In genomic region chr17:35824402-35824801, GRCm38 (mm10) we compare ENCODE assay signal across 8 mouse cellular contexts. TPM values are rescaled to one million over a fixed set of nuclear protein-coding genes. Genes with fewer than 3 reads are reported as not detected.
DNase-seq lines count a peak whose midpoint lies in the region; ATAC-seq and TF ChIP-seq lines count a peak whose summit lies in the region.

No protein-coding gene starts in this region.

- H3K27me3 ChIP-seq in heart, embryonic 10.5 days (ENCODE audit: insufficient read depth, poor library complexity, severe bottlenecking), result no peaks in the 10 kb centered on the region; the same call in 1 of the 2 replicates
- H3K27me3 ChIP-seq in ES-Bruce4 (ENCODE audit: control insufficient read depth, insufficient read depth, low read length, poor library complexity, severe bottlenecking), result no peaks in the 10 kb centered on the region
- no peaks in the 10 kb centered on the region for H3K27me3 ChIP-seq in forebrain, embryonic 11.5 days (ENCODE audit: control insufficient read depth, insufficient read depth, low read length)
- H3K27me3 ChIP-seq in liver, adult 2 months (ENCODE audit: control insufficient read depth, insufficient read depth, low read length), result no peaks in the 10 kb centered on the region

- DNase-seq in heart, embryonic 10.5 days (ENCODE audit: low spot score), result no peak
- no peak for DNase-seq in heart, postnatal 10 days
- peak; percentile 57 for DNase-seq in forebrain, embryonic 11.5 days (ENCODE audit: low spot score)
- DNase-seq in liver, adult 2 months (ENCODE audit: extremely low read depth, low read depth, low spot score), result no peak
- DNase-seq in testis, postnatal 10 days (ENCODE audit: low spot score), result no peak
- DNase-seq in right cerebral cortex, postnatal 14 days, result no peak
- DNase-seq in cerebellum, postnatal 36 days, result no peak

- no peak for TF ChIP-seq POLR2A in ES-Bruce4 (IDR thresholded peaks at IDR 0.05; ENCODE audit: insufficient read depth, low read length)
- no peak for TF ChIP-seq POLR2A in liver, adult 2 months (IDR thresholded peaks at IDR 0.05; ENCODE audit: extremely low read depth, insufficient read depth, low read length)

- H3K4me1 ChIP-seq in heart, embryonic 10.5 days, result peaks cover 28% of the 10 kb centered on the region
- H3K4me1 ChIP-seq in ES-Bruce4 (ENCODE audit: control insufficient read depth, insufficient read depth, low read length), result peaks cover 2% of the 10 kb centered on the region
- peaks cover 12% of the 10 kb centered on the region; the same call in 1 of the 2 replicates for H3K4me1 ChIP-seq in forebrain, embryonic 11.5 days (replicated peaks; ENCODE audit: control insufficient read depth, insufficient read depth, low read length)
- H3K4me1 ChIP-seq in liver, adult 2 months (ENCODE audit: control insufficient read depth, insufficient read depth, low read length), result 0 out of 2 replicates have a peak, but pooled peaks cover 6% of the 10 kb centered on the region

- 0 out of 2 replicates have a peak overlapping the region, but pooled peaks have one; percentile 94 for H3K4me2 ChIP-seq in forebrain, embryonic 11.5 days (ENCODE audit: low read depth, low read length, severe bottlenecking)

- peak overlapping the region; percentile 86; the same call in 1 of the 2 replicates for H3K4me3 ChIP-seq in heart, embryonic 10.5 days
- no peak overlapping the region for H3K4me3 ChIP-seq in ES-Bruce4 (ENCODE audit: low read depth, low read length)
- 0 out of 2 replicates have a peak overlapping the region, but pooled peaks have one; percentile 53 for H3K4me3 ChIP-seq in forebrain, embryonic 11.5 days (ENCODE audit: low read depth, low read length)
- H3K4me3 ChIP-seq in liver, adult 2 months (ENCODE audit: insufficient read depth, low read depth, low read length), result no peak overlapping the region

- TF ChIP-seq CTCF in ES-Bruce4 (IDR thresholded peaks at IDR 0.05; ENCODE audit: low read depth, low read length), result peak; percentile 47
- peak; percentile 61 for TF ChIP-seq CTCF in liver, adult 2 months (IDR thresholded peaks at IDR 0.05; ENCODE audit: low read depth, low read length)

- 54% methylated on average over 7 of the region's 7 CpGs for WGBS in heart, embryonic 10.5 days
- 63% methylated on average over 7 of the region's 7 CpGs for WGBS in forebrain, embryonic 11.5 days
- 81% methylated on average over 7 of the region's 7 CpGs for WGBS in liver, adult 2 months

- 0 out of 2 replicates have a peak overlapping the region, but pooled peaks have one; percentile 96 for H3K27ac ChIP-seq in heart, embryonic 10.5 days
- H3K27ac ChIP-seq in ES-Bruce4 (ENCODE audit: insufficient read depth, low read length), result no peak overlapping the region
- no peak overlapping the region for H3K27ac ChIP-seq in forebrain, embryonic 11.5 days (ENCODE audit: low read depth, low read length)
- H3K27ac ChIP-seq in liver, adult 2 months (replicated peaks; ENCODE audit: insufficient read depth, low read depth, low read length), result no peak overlapping the region

- peak overlapping the region; percentile 77; the same call in 1 of the 2 replicates for H3K9ac ChIP-seq in ES-Bruce4 (ENCODE audit: low read depth, poor library complexity, severe bottlenecking)
- H3K9ac ChIP-seq in forebrain, embryonic 11.5 days (ENCODE audit: low read length), result no peak overlapping the region
- H3K9ac ChIP-seq in liver, adult 2 months (ENCODE audit: low read depth, low read length), result no peak overlapping the region

- intact Hi-C loops in heart, postnatal 10 days (cut with DNase I), result no loop called here

- H3K9me3 ChIP-seq in heart, embryonic 10.5 days, result no peaks in the 10 kb centered on the region
- no peaks in the 10 kb centered on the region for H3K9me3 ChIP-seq in ES-Bruce4 (replicated peaks; ENCODE audit: control insufficient read depth, insufficient read depth, low read length, poor library complexity, severe bottlenecking)
- no peaks in the 10 kb centered on the region for H3K9me3 ChIP-seq in forebrain, embryonic 11.5 days (ENCODE audit: control insufficient read depth, low read length)

- no peaks in the 10 kb centered on the region for H3K79me2 ChIP-seq in liver, adult 2 months (ENCODE audit: control insufficient read depth, insufficient read depth, low read length)

- H3K36me3 ChIP-seq in heart, embryonic 10.5 days, result peaks cover 44% of the 10 kb centered on the region
- H3K36me3 ChIP-seq in ES-Bruce4 (ENCODE audit: control insufficient read depth, insufficient read depth, low read length, poor library complexity, severe bottlenecking), result no peaks in the 10 kb centered on the region; the same call in 1 of the 2 replicates
- H3K36me3 ChIP-seq in forebrain, embryonic 11.5 days (ENCODE audit: control insufficient read depth, insufficient read depth, low read length), result peaks cover 2% of the 10 kb centered on the region
- no peaks in the 10 kb centered on the region for H3K36me3 ChIP-seq in liver, adult 2 months (ENCODE audit: control insufficient read depth, insufficient read depth, low read length)

- no peak for TF ChIP-seq EP300 in ES-Bruce4 (IDR thresholded peaks at IDR 0.05; ENCODE audit: insufficient read depth, low read depth, low read length)

- no peak for ATAC-seq in forebrain, embryonic 11.5 days (replicated peaks; ENCODE audit: low FRiP score)

RNA-seq across cellular contexts. Expression of gene Flot1, which starts 1.4 kb away (rescaled TPM):
- polyA plus RNA-seq in heart, embryonic 10.5 days (2016; fragmentation: Nextera tagmentation; extraction: Ambion mirVana), result 66.2 and 71.7 TPM in 2 replicates
- total RNA-seq in heart, postnatal 10 days (2021), result 100 to 1,000 TPM; 114 to 124 TPM
- polyA plus RNA-seq in ES-Bruce4 (2011; ENCODE audit: insufficient read depth, insufficient read length, low read depth, missing spikeins), result 46.8 and 47.4 TPM in 2 replicates
- polyA plus RNA-seq in forebrain, embryonic 11.5 days (2014; fragmentation: Nextera tagmentation; extraction: Ambion mirVana), result 48.5 and 49.5 TPM in 2 replicates
- 18.0 and 19.5 TPM in 2 replicates for total RNA-seq in liver, adult 2 months (2014; rRNA removed)
- 19.6 and 26.7 TPM in 2 replicates for polyA plus RNA-seq in liver, adult 2 months (2012; rRNA removed)

RNA-seq across cellular contexts. Expression of gene Ier3, which starts 2.9 kb away (rescaled TPM):
- polyA plus RNA-seq in heart, embryonic 10.5 days (2016; fragmentation: Nextera tagmentation; extraction: Ambion mirVana), result 13.2 and 16.8 TPM in 2 replicates
- total RNA-seq in heart, postnatal 10 days (2021), result 10 to 100 TPM; 18.7 to 25.9 TPM
- polyA plus RNA-seq in ES-Bruce4 (2011; ENCODE audit: insufficient read depth, insufficient read length, low read depth, missing spikeins), result 31.3 and 35.5 TPM in 2 replicates
- polyA plus RNA-seq in forebrain, embryonic 11.5 days (2014; fragmentation: Nextera tagmentation; extraction: Ambion mirVana), result 2.4 and 3.5 TPM in 2 replicates
- 0.92 and 0.94 TPM in 2 replicates for total RNA-seq in liver, adult 2 months (2014; rRNA removed)
- polyA plus RNA-seq in liver, adult 2 months (2012; rRNA removed), result 0.91 and 1.6 TPM in 2 replicates

RNA-seq across cellular contexts. Expression of gene Tubb5, which starts 13.7 kb away (rescaled TPM):
- polyA plus RNA-seq in heart, embryonic 10.5 days (2016; fragmentation: Nextera tagmentation; extraction: Ambion mirVana), result 911 and 1,091 TPM in 2 replicates
- total RNA-seq in heart, postnatal 10 days (2021), result 100 to 1,000 TPM; 358 to 363 TPM
- 1,430 and 1,461 TPM in 2 replicates for polyA plus RNA-seq in ES-Bruce4 (2011; ENCODE audit: insufficient read depth, insufficient read length, low read depth, missing spikeins)
- polyA plus RNA-seq in forebrain, embryonic 11.5 days (2014; fragmentation: Nextera tagmentation; extraction: Ambion mirVana), result 1,583 and 1,671 TPM in 2 replicates
- 37.5 and 67.3 TPM in 2 replicates for total RNA-seq in liver, adult 2 months (2014; rRNA removed)
- 56.4 and 62.2 TPM in 2 replicates for polyA plus RNA-seq in liver, adult 2 months (2012; rRNA removed)

RNA-seq across cellular contexts. Expression of gene Mdc1, which starts 16.9 kb away (rescaled TPM):
- polyA plus RNA-seq in heart, embryonic 10.5 days (2016; fragmentation: Nextera tagmentation; extraction: Ambion mirVana), result 25.3 and 29.1 TPM in 2 replicates
- 10 to 100 TPM; 20.4 to 22.1 TPM for total RNA-seq in heart, postnatal 10 days (2021)
- polyA plus RNA-seq in ES-Bruce4 (2011; ENCODE audit: insufficient read depth, insufficient read length, low read depth, missing spikeins), result 131 and 147 TPM in 2 replicates
- polyA plus RNA-seq in forebrain, embryonic 11.5 days (2014; fragmentation: Nextera tagmentation; extraction: Ambion mirVana), result 27.2 and 29.2 TPM in 2 replicates
- total RNA-seq in liver, adult 2 months (2014; rRNA removed), result 3.0 and 3.5 TPM in 2 replicates
- polyA plus RNA-seq in liver, adult 2 months (2012; rRNA removed), result 1.7 and 2.4 TPM in 2 replicates

RNA-seq across cellular contexts. Expression of gene Nrm, which starts 36.7 kb away (rescaled TPM):
- polyA plus RNA-seq in heart, embryonic 10.5 days (2016; fragmentation: Nextera tagmentation; extraction: Ambion mirVana), result 56.5 and 58.3 TPM in 2 replicates
- 10 to 100 TPM; 12.6 to 13.5 TPM for total RNA-seq in heart, postnatal 10 days (2021)
- 32.9 and 35.3 TPM in 2 replicates for polyA plus RNA-seq in ES-Bruce4 (2011; ENCODE audit: insufficient read depth, insufficient read length, low read depth, missing spikeins)
- polyA plus RNA-seq in forebrain, embryonic 11.5 days (2014; fragmentation: Nextera tagmentation; extraction: Ambion mirVana), result 65.7 and 68.8 TPM in 2 replicates
- total RNA-seq in liver, adult 2 months (2014; rRNA removed), result 0.18 and 2.4 TPM in 2 replicates
- polyA plus RNA-seq in liver, adult 2 months (2012; rRNA removed), result 1.4 and 2.4 TPM in 2 replicates

Comparison
In these comparisons a context has a peak if more than half of its experiments do, and no peak if none do; other contexts are left out.
1. H3K4me3 ChIP-seq: peak in heart, embryonic 10.5 days (single experiment) and forebrain, embryonic 11.5 days (single experiment); none in ES-Bruce4 (single experiment) and liver, adult 2 months (single experiment).
2. RNA of gene Tubb5, which starts 13.7 kb away (polyA plus RNA-seq): 1,583 to 1,671 TPM in forebrain, embryonic 11.5 days, 1,430 to 1,461 TPM in ES-Bruce4 and 911 to 1,091 TPM in heart, embryonic 10.5 days; 56.4 to 62.2 TPM in liver, adult 2 months; every median in the first group is over 10 times any median in the second.